Comparison of ENCODE assay signal across 8 mouse cellular contexts in genomic region chrX:152232781-152233763, GRCm38 (mm10). TPM values are rescaled to one million over a fixed set of nuclear protein-coding genes. Genes with fewer than 3 reads are reported as not detected.
DNase-seq lines count a peak whose midpoint lies in the region; ATAC-seq and TF ChIP-seq lines count a peak whose summit lies in the region.

TSS of gene Kdm5c (plus strand) at chrX:152233020.

- TF ChIP-seq POLR2A in cortical plate, adult 2 months (IDR thresholded peaks at IDR 0.05; ENCODE audit: extremely low read depth, insufficient read depth, low read length), result peak; percentile 77; the same call in 1 of the 2 replicates

- H3K4me3 ChIP-seq in cortical plate, adult 2 months (ENCODE audit: insufficient read depth, low read length), result peak within 1 kb of the TSS; percentile 99
- H3K4me3 ChIP-seq in megakaryocyte, embryonic 14.5 days (replicated peaks), result peak within 1 kb of the TSS; percentile 97

- peak; percentile 94 for ATAC-seq in activated CD4-positive, CD25-positive, alpha-beta regulatory T cell, adult 4 months

- peak within 1 kb of the TSS; percentile 90 for H3K27ac ChIP-seq in cortical plate, adult 2 months (ENCODE audit: insufficient read depth, low read length)

- TF ChIP-seq CTCF in cortical plate, adult 2 months (IDR thresholded peaks at IDR 0.05; ENCODE audit: extremely low read depth, insufficient read depth, low read length), result no peak

- H3K9me3 ChIP-seq in megakaryocyte, embryonic 14.5 days, result no peaks in the 10 kb centered on the region

- DNase-seq in gastrocnemius, adult 8-10 months (ENCODE audit: low spot score in 2 of 2), result peak; percentile 89 to 99
- peak; percentile 99 for DNase-seq in hindlimb bud, embryonic 11.5 days (ENCODE audit: extremely low spot score, low read depth, low spot score)
- peak; percentile 75 to 99 for DNase-seq in left cerebral cortex, adult 8-10 months (ENCODE audit: low spot score in 2 of 2)
- peak; percentile 97 to 100 for DNase-seq in right cerebral cortex, postnatal 10 days (ENCODE audit: low spot score in 2 of 2)
- peak; percentile 94 for DNase-seq in urinary bladder, postnatal 25 days (ENCODE audit: low spot score)

- peaks cover 2% of the 10 kb centered on the region; the same call in 1 of the 2 replicates for H3K4me1 ChIP-seq in cortical plate, adult 2 months (ENCODE audit: control insufficient read depth, insufficient read depth, low read length)
- H3K4me1 ChIP-seq in megakaryocyte, embryonic 14.5 days, result peaks cover 21% of the 10 kb centered on the region

- H3K27me3 ChIP-seq in megakaryocyte, embryonic 14.5 days (replicated peaks), result no peaks in the 10 kb centered on the region

- H3K36me3 ChIP-seq in megakaryocyte, embryonic 14.5 days (replicated peaks; ENCODE audit: low read length), result peaks cover 30% of the 10 kb centered on the region

RNA-seq across cellular contexts. Expression of gene Kdm5c, which starts in this region (rescaled TPM):
- 10 to 100 TPM; 23.8 to 27.1 TPM for polyA plus RNA-seq in activated CD4-positive, CD25-positive, alpha-beta regulatory T cell, adult 4 months (2017; shearing (Covaris generic))
- polyA plus RNA-seq in cortical plate, adult 2 months (2012; rRNA removed), result 33.2 and 35.0 TPM in 2 replicates
- total RNA-seq in gastrocnemius, adult 8-10 months (2022), result 10 to 100 TPM; 17.0 to 30.6 (median 23.6) TPM
- total RNA-seq in left cerebral cortex, adult 8-10 months (2022), result 10 to 100 TPM; 42.0 to 54.4 (median 46.4) TPM
- polyA plus RNA-seq in megakaryocyte, embryonic 14.5 days (2012; ENCODE audit: insufficient read depth, low replicate concordance), result 42.5 and 70.8 TPM in 2 replicates

Comparison
In these comparisons a context has a peak if more than half of its experiments do, and no peak if none do; other contexts are left out.
1. Peak in every context shown above with its lines: DNase-seq, ATAC-seq, H3K4me3 ChIP-seq and H3K27ac ChIP-seq.